Mouse (Mus musculus): Measurements from ENCODE around the gene Lrwd1.
"Not testable (repeated sequence)": the region's sequence is repeated elsewhere in the genome, so short reads cannot be mapped to it uniquely, and the experiment has no call there.

The Lrwd1 gene

DNA sequence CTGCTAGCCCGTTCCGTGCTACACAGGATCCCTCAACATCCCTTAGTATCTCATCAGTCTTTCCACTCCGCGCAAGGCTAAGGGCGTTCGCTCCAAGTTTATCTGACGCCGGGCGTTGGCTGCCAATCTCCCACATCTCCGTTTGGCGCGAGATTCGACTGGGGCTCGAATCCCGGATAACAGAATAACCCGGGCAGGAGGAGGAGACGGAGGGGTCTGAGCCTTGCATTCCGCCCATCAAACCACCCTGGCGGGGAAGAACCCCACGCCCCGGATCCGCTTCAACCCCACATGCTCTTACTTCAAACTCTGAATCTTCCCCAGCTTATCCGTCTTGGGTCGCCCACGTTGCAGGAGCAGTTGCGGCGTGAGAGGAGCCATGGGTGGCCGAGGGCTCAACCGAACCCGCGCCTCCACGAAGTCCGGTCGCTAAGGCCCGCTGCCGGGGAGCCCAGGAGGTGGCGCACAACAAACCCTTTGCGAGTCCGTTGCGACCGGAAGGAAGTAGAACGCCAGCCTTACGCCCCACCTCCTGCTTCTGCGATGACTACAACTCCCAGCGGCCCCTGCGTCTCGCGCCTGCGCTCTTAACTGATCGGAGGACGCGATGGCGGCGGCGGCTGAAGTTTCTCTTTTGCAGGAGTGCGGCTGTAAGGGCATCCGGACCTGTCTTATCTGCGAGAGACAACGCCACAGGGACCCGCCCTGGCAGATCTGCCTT is at the start of gene Lrwd1, which contains the start of gene Alkbh4:
Gene Lrwd1 (minus strand): TSS at position 504 of the 721 bp plus-strand sequence.
Gene Alkbh4 (plus strand): TSS at position 576 of the 721 bp plus-strand sequence.
- DNase-seq (ENCODE audit: low read depth, low spot score) = peak; percentile 98

- no peak for DNase-seq (ENCODE audit: low read depth, low spot score)
Measured at GRCm38 (mm10) chr5:136183766-136184165, 47.9 kb upstream of the Lrwd1 start.

DNA sequence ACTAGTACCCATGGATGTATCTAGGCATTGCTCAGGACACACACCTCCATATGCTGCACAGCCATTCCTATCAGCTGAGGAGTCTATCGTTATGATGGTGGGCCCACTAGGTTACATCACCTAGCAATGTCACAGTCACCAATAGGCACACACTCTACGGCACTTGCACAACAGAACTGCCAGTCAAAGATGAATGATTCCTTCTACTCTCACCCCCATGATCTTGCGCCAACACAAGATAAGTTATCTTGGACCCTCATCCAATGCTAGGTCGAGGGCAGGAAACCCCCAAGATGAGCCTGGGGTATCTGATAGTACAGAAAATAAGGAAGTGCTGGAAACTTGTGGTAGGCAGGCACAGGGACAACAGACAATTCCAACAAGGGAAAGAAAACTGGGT is 47.0 kb upstream of the Lrwd1 start:
- no peak for DNase-seq (ENCODE audit: low read depth, low spot score)

DNA sequence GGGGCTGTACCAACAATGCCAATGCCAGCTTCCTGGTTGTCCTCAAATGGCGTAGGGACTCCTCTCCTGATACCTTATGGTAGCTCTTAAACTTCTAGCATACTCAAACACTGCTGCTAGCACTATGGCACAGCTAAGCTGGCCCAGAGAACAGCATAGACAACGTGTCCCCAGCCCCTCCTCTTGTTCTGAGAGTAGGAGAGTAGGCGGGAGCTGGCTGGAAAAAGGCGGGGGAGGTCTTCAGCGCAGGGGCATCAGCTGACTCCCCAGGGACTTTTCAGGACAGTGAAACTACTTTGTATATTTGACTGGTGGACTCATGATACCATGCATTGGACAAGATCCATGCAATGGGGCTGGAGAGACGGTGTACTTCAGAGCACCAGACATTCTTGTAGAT is 46.2 kb upstream of the Lrwd1 start:
- peak; percentile 34 for DNase-seq (ENCODE audit: low read depth, low spot score)

GRCm38 (mm10) chr5:136181197-136181596 is 45.3 kb upstream of the Lrwd1 start:
- no peak for DNase-seq (ENCODE audit: low read depth, low spot score)

DNA sequence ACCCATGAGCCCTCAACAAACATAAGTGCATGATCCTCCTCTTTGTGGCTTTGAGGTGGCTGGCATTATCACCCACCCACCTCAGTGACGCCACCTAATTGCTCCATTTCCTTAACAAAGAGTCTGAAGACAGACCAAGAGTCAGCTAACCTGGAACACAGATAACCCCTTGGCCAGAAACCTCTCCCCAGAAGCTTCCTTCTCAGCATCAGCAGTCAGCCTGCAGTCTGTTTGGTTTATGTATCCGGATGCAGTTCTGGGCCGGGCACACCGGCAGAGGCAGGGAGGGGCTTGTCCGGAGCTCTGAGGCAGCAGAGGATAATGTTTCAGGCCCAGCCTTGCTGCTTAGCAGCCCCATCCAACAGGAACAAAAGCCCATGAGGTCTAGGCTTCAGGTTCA is 43.7 kb upstream of the Lrwd1 start:
- peak; percentile 58 for DNase-seq (ENCODE audit: low read depth, low spot score)

DNA sequence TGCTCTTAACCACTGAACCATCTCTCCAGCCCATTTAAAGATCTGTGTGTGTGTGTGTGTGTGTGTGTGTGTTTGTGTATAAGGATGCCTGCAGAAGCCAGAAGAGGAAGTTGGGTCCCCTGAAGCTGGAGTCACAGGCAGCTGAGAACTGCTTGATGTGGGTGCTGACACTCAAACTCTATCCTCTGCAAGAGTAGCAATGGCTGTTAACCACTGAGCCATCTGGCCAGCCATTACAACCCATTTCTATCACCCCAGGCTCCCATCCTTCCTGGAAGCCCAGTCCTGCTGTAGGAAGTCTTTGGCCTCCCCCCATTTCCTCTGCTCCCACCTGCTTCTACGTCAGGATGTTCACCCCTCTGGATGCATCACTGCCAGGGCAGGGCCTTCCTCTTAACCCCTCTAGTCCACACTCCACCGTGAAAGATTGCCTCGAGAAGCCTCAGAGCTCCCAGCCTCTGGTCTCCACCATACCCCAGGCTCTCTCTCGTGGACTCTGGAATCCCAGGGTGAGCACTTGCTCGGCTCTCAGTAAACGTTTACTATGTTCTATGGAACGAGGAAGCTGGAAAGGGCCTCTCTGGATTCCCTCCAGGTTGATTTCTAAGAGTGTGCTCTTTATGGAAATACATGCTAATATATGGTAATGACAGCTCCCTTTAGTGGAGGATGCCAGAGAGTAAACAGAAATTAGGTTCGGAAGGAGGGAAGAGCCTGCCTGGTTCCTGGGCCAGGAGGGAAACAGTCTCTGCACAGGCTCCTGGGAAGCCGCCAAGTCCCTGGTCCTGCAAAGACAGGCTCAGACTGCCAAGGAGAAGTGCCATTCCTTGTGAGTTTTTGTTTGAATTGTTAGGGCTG is 38.0 kb upstream of the Lrwd1 start:
- peak; percentile 65 for DNase-seq (ENCODE audit: low read depth, low spot score)

DNA sequence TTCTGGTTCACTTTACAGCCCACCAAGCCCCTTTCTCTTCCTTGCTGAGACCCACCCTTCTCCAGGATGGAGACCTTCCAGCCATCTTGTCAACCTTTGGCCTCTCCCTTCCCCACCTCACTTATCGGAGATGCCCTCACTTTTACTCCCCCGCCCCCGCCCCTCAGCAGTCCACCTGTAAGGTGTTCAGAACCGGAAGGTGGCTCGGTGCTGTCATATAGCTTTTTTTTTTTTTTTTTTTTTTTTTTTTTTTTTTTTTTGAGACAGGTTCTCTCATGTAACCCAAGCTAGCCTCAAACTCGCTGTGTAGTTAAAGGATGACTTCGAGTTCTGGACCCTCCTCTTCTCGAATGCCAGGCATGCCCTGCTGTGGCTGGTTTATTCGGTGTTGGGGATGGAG is 37.1 kb upstream of the Lrwd1 start:
- no peak for DNase-seq (ENCODE audit: low read depth, low spot score)

DNA sequence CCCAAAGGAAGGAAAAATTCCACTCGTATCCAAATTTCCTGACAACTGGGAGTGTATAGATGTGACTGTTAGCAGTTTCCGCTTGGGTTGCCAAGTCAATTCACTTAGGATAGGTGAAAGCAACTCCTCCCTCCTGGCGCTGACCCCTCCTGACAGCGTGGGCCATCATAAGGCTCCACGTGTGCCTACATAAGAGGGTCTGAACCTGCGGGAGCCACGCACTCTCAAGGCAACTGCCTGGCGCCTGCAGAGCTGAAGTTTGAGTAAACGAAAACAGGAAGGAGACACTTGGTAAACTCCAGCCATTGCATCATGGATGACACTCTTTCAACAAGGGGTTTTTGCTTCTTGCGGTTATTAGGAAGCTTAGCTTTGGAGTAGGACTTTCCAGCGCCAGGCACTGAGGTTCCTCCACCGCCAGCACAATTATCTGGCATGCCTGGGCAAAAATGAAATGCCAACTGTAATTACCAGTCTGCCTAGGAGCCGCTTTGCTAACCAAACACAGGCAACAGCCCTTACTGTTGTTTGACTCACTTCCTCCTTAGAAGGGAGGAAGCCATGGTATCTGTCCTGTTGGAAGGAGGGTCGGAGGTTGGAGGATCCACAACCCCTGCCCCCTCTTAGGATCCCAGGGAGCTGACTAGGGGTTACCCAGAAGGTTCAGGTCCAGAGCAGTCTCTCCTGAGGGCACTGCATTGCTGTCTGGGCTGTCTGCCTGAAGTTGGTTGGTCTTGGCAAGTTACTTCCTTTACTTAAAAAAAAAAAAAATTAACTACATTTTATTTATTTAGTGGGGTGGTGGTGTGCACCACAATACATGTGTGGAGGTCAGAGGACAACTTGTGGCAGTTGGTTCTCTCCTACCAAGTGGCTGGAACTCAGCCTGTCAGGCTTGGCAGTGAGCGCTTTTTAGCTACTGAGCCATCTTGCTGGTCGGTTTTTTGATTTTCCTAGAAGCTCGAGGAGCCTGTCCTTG is 35.8 kb upstream of the Lrwd1 start:
- DNase-seq (ENCODE audit: low read depth, low spot score) = peak; percentile 74

DNA sequence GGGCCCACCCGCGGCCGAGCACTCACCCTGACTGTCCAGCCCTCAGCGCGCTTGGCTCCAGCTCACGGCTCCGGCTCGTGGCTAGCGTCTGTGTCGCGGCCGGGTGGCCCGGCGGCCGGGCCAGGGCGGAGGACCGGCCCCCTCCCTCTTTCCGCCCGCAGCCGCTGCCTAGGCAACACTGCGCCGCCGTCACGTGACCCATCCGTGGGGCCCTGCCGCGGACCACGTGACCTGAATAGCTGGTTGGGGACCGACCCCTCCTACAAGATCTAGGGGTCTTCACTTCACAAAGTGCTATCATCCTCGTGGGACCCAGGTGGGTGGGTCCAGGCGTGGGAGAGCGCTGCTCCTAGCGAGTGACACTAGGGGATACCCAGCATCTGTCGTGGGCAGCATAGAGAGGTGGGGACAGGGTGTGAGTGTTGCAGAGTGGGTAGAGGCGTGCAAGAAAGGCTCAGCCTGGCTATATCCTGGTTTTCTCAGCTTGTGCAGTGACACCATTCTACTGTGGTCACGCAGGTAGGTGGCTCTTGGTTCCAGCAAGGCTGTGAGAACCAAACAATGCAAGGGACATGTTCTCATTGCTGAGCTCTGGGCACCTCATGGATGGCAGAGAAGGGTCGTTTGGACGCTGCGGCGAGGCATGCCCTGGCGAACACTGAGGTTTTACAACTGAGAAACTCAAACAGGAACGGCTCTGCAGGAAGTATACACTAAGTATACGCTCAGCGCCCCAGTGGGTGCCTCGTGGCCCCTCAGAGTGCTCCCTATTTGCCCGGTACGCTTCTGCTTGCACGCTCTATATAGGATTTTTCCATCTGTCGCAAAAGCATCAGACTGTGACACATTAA is 34.9 kb upstream of the Lrwd1 start, which contains the start of gene Orai2:
Gene Orai2 (minus strand): TSS at position 202 of the 851 bp plus-strand sequence.
- peak; percentile 87 for DNase-seq (ENCODE audit: low read depth, low spot score)

DNA sequence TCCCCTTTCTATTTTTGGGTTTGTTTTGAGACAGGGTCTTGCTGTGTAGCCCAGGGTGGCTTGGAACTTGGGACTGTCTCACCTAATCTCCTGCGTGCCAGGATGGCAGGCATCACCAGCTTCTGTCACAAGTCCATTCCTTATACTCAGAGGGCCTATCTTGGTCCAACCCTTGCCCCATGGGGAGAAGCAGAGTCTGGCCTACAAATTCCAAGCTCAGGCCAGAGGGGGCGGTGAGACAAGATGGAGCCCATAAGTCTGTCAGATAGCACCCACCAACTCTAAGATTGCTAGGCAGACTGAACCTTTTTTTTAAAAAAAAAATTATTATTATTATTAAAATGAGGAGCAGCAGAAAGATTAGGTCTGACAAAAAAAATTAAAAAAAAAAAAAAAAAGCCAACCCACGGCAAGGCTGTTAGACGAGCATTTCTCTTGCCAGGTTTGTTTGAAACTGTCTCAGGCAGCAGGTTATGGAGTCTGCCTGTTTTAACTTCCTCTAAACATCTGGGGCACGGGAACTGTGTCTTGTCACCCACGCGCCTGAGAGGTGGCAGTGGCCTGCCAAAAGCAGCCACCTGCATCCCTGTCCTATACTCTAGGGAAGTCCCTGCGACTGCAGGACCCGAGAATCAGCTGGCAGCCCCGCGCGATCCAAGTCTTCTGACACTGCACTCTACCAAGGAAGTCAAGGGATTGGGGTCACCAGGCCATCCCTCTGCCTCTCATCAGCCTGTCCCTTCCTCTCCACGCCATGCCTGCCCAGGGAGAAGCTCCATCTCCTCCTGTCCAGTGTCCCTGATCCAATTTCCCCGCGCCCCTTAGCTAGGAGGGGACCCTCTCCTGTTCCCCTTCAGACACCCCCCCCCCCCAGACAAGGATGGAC is 34.0 kb upstream of the Lrwd1 start:
- DNase-seq (ENCODE audit: low read depth, low spot score) = peak; percentile 70

DNA sequence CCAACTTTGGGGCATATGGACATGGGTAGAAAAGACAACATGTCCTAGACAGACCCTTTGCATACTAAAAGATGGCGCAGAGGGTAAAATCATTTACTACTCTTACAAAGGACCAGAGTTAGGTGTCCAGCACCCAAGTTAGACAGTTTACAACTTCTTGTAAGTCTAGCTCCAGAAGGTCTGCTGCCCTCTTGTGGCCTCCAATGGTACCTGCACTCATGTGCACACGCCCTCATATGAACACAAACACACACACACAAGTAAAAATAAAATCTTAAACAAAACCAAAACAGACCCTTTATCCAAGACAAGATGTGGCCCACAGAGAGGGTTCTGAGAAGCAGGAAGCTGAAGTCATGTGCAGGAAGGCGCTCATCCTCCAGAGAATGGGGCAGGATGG is 32.2 kb upstream of the Lrwd1 start:
- DNase-seq (ENCODE audit: low read depth, low spot score) = peak; percentile 45

DNA sequence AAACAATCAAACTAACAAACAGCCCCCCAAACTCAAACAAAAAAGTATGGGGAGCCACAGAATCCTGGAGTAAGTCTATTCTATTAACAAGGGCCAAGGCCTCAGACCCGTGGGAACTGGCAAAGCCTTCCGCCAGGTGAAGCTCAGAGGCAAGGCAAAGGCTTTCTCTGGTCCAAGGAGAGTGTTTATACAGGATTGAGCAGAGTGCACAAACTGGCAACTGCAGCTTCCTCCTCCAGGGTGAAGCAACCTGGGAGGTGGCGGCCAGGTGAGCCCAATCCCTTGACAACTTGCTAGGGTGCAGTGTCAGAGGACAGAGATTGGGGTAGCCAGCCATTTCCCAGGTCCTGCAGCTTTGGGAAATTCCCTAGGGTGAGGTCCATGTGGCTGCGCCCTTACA is 31.4 kb upstream of the Lrwd1 start:
- DNase-seq (ENCODE audit: low read depth, low spot score) = no peak

DNA sequence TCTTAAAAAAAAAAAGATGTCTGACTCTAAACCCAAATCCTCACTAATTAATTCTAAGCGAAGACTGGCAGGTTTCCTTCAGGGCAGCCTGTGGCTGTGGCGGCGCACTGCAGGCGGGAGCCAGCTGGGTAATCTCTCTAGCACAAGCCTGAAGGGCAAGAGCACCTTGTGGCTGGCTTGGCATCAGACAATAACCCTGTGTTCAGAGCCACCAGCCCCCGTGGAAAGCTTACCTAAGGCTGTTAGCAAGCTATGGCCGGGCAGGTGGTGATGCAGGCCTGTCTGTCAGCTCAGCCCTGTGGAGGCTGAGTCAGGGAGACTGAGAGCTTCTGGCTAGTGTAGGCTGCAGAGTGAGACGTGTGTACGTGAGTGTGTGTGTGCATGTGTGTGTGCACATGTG is 29.4 kb upstream of the Lrwd1 start:
- DNase-seq (ENCODE audit: low read depth, low spot score) = no peak

DNA sequence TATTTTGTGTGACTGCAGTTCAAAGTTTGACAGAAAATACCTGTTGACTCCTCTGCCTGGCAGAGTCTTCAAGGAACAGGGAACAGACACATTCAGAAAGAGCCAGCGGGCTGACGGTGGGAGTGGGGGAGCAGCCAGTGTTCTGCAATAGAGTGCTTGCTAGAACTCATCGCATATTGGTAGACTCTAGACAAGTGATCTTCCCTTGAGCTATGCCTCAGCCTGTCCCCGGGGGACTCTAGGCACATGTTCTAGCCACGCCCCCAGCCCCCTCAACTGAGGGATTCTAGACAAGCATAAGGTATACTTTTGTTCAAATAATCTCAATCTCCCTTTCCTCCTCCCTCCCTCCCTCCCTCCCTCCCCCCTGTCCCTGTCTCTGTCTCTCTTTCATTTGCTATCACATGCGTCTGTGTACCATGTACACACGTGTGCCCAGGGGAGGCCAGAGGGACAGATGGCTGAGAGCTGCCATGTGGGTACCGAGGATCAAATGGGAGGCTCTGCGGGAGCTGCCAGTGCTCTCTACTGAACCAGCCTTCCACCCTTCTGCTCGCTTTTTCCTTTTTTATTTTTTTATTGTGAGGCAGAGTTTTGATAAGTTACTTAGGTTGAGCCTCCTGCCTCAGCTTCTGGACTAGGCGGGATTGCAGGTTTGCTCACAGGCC is 28.1 kb upstream of the Lrwd1 start:
- DNase-seq (ENCODE audit: low read depth, low spot score) = no peak

GRCm38 (mm10) chr5:136160084-136160483 is 24.2 kb upstream of the Lrwd1 start:
- not testable (repeated sequence) for DNase-seq (ENCODE audit: low read depth, low spot score)

DNA sequence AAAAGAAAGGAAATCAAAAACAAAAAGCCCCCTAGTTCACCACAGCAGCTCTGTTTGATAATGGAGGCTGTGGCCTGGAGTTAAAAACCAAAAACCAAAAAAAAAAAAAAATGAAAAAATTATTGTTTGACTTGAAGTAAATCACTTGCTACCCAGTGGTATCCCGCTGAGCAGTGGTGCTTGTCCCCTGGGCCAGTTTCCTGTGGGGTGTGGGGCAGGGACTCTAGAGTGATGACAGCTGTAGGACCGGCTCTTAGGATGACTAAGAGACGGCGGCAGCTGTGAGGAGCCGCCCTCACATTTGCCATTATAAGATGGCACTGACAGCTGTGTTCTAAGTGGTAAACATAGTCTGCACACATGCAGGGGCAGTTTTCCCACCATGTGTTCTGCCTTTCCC is 19.5 kb upstream of the Lrwd1 start:
- peak; percentile 42 for DNase-seq (ENCODE audit: low read depth, low spot score)

DNA sequence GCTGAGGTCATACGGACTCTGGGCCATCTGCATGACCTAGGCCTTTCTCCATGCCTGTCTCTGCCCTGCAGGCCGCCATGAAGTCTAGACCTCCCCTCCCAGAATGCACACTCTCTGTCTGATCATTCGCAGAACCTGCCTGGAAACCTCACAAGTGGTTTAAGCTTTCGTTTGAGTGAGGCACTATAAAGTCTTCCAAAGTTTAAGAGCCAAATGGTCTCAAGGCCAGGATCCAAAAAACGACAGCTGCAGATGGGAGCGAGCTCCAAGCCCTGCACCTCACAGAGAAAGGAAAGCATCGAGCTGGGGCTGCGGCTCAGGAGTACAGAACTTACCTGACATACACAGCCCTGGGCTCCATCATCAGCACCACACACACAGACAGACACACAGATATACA is 16.5 kb upstream of the Lrwd1 start:
- DNase-seq (ENCODE audit: low read depth, low spot score) = no peak

DNA sequence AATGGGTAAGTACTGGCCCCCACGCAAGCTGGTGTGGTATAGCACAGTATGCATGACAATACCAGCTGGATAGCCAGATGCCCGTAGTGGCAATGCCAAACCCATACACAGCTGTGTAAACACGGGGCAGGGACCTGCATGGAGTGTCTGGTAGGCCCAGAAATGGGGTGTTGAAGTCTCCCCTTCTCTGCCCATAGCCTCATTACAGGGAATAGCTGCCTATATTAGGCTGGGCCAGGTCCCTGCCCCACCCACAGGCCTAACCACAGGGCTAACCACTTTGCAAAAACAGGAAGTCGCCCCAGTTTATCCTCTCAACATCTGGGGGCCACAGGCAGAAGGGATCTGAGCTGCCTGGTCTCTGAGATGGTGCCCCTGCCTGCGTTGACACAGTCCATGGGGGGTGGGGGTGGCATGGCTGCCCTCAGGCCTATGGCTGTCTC is 13.3 kb upstream of the Lrwd1 start:
- peak; percentile 60 for DNase-seq (ENCODE audit: low read depth, low spot score)

Measured in CD4-positive helper T cell, adult 2 months (primary cell).